Mouse (Mus musculus) 416B (cell line): ENCODE measurements at regions not wholly inside any gene's neighbourhood (a gene's known extent, or its start where the extent isn't known, plus 50 kb on each side); places are given as distances from the start of the nearest gene placed in this dataset.

Experiments used
- DNase-seq: peaks from one replicate; pipeline ENCODE4 v3.0.0; 2011; ENCODE audit warnings: low read depth

DNA sequence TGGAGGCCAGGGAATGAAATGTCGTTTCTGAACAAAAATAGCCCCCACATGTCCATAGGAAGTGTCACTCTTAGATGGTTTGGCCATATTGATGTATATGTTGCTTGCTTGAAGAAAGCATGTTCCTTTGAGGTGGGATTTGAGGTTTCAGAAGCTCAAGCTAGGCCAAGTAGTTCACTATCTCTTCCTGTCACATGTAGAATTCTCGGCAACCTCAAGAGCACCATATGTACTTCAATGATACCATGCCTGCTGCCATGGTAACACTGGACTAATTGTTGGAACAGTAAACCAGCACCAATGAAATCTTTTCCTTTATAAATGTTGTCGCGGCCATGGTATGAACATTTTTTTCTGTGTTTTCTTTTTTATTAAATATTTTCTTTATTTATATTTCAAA lies 100.1 kb downstream of the Cpxcr1 start:
- peak; percentile 85 for DNase-seq
